ENCODE assay signal across 13 mouse cellular contexts in genomic region chr6:94225091-94225490, GRCm38 (mm10). TPM values are rescaled to one million over a fixed set of nuclear protein-coding genes. Genes with fewer than 3 reads are reported as not detected.
DNase-seq lines count a peak whose midpoint lies in the region; ATAC-seq and TF ChIP-seq lines count a peak whose summit lies in the region.
"Had no signal": no experiment of that assay in that cellular context is flagged by ENCODE, and none has a peak within 500 bp of the region (broad histone marks: within the 10 kb centered on the region; RNA-seq: fewer than 3 reads in every experiment).

No protein-coding gene starts in this region.

- peak overlapping the region; percentile 32 for H3K4me3 ChIP-seq in gastrocnemius, adult 2 months
- H3K4me3 ChIP-seq in stomach, embryonic 16.5 days (replicated peaks; ENCODE audit: low read length), result no peak overlapping the region
- H3K4me3 ChIP-seq: forebrain, embryonic 13.5 days had no signal

- no peak for ATAC-seq in stomach, embryonic 16.5 days (ENCODE audit: insufficient read depth, low FRiP score)
- ATAC-seq: forebrain, embryonic 13.5 days had no signal

- H3K4me2 ChIP-seq in stomach, embryonic 16.5 days (ENCODE audit: low read depth, low read length), result 0 out of 2 replicates have a peak overlapping the region, but pooled peaks have one; percentile 1
- H3K4me2 ChIP-seq: forebrain, embryonic 13.5 days had no signal

- TF ChIP-seq CTCF in gastrocnemius, adult 2 months (IDR thresholded peaks at IDR 0.05), result no peak

- H3K27ac ChIP-seq in gastrocnemius, adult 2 months, result peak overlapping the region; percentile 72
- H3K27ac ChIP-seq in stomach, embryonic 16.5 days (ENCODE audit: low read length), result 0 out of 2 replicates have a peak overlapping the region, but pooled peaks have one; percentile 3
- H3K27ac ChIP-seq: forebrain, embryonic 13.5 days; liver, embryonic 14.5 days had no signal

- no peak overlapping the region for H3K9ac ChIP-seq in stomach, embryonic 16.5 days (ENCODE audit: low read length)
- H3K9ac ChIP-seq: forebrain, embryonic 13.5 days; liver, embryonic 14.5 days had no signal

- DNase-seq in gastrocnemius, adult 2 months, result peak; percentile 29
- DNase-seq in gastrocnemius, postnatal 10 days, result no peak
- peak; percentile 14 for DNase-seq in lung, postnatal 10 days
- no peak for DNase-seq in lung, adult 18-20 months
- peak; percentile 28 for DNase-seq in brain, adult 2 months (ENCODE audit: low read depth, low spot score)
- no peak for DNase-seq in thymus, postnatal 4 days
- DNase-seq in left cerebral cortex, adult 8-10 months (ENCODE audit: low spot score in 2 of 2), result no peak
- DNase-seq: embryo, embryonic 11 days; kidney, adult 2 months; midbrain, embryonic 14.5 days had no signal

- no peaks in the 10 kb centered on the region for H3K36me3 ChIP-seq in stomach, embryonic 16.5 days (ENCODE audit: control insufficient read depth, insufficient read depth, low read length)

- 28% methylated on average over 6 of the region's 6 CpGs for WGBS in stomach, embryonic 16.5 days

- H3K9me3 ChIP-seq in stomach, embryonic 16.5 days (replicated peaks; ENCODE audit: control insufficient read depth, low read length), result no peaks in the 10 kb centered on the region
- H3K9me3 ChIP-seq: forebrain, embryonic 13.5 days had no signal

- no peaks in the 10 kb centered on the region for H3K27me3 ChIP-seq in stomach, embryonic 16.5 days (ENCODE audit: control insufficient read depth, insufficient read depth, low read length)
- H3K27me3 ChIP-seq: forebrain, embryonic 13.5 days had no signal

- peaks cover 30% of the 10 kb centered on the region for H3K4me1 ChIP-seq in stomach, embryonic 16.5 days (ENCODE audit: control insufficient read depth, insufficient read depth, low read length)

- intact Hi-C loops in gastrocnemius, adult 2 months (cut with DNase I), result no loop called here

RNA-seq across cellular contexts. Expression of gene Magi1, which starts 58.6 kb away (rescaled TPM):
- 1 to 10 TPM; 4.2 to 4.5 TPM for total RNA-seq in gastrocnemius, adult 2 months (2021)
- total RNA-seq in gastrocnemius, postnatal 10 days (2021), result 1 to 10 TPM; 7.1 to 9.8 TPM
- polyA plus RNA-seq in stomach, embryonic 16.5 days (2015; fragmentation: Nextera tagmentation; extraction: Ambion mirVana), result 8.7 and 8.9 TPM in 2 replicates
- 10 to 100 TPM; 69.1 to 81.7 (median 71.1) TPM for total RNA-seq in left cerebral cortex, adult 8-10 months (2022)

Comparison
In these comparisons a context has a peak if more than half of its experiments do, and no peak if none do; other contexts are left out.
1. DNase-seq: peak in gastrocnemius, adult 2 months (single experiment), lung, postnatal 10 days (single experiment) and brain, adult 2 months (single experiment); none in gastrocnemius, postnatal 10 days (single experiment), lung, adult 18-20 months (0 of 2), thymus, postnatal 4 days (single experiment) and left cerebral cortex, adult 8-10 months (0 of 2).
2. RNA of gene Magi1, which starts 58.6 kb away (total RNA-seq): 69.1 to 81.7 TPM in left cerebral cortex, adult 8-10 months; 7.1 to 9.8 TPM in gastrocnemius, postnatal 10 days and 4.2 to 4.5 TPM in gastrocnemius, adult 2 months; every median in the first group is over 4 times any median in the second.